Comparison of ENCODE assay signal across 9 mouse cellular contexts in genomic region chr9:43331476-43332471, GRCm38 (mm10). TPM values are rescaled to one million over a fixed set of nuclear protein-coding genes. Genes with fewer than 3 reads are reported as not detected.
DNase-seq lines count a peak whose midpoint lies in the region; ATAC-seq lines count a peak whose summit lies in the region.
"Had no signal": no experiment of that assay in that cellular context is flagged by ENCODE, and none has a peak within 500 bp of the region (broad histone marks: within the 10 kb centered on the region; RNA-seq: fewer than 3 reads in every experiment).

No protein-coding gene starts in this region.

- H3K4me2 ChIP-seq in hindbrain, embryonic 15.5 days = no peak overlapping the region
- no peak overlapping the region for H3K4me2 ChIP-seq in hindbrain, embryonic 12.5 days (replicated peaks)
- H3K4me2 ChIP-seq: liver, embryonic 13.5 days had no signal

- H3K9ac ChIP-seq in hindbrain, embryonic 15.5 days = no peak overlapping the region
- no peak overlapping the region for H3K9ac ChIP-seq in hindbrain, embryonic 12.5 days
- H3K9ac ChIP-seq: liver, embryonic 13.5 days had no signal

- 71% methylated on average over 8 of the region's 8 CpGs for WGBS in hindbrain, embryonic 15.5 days
- 86% methylated on average over 8 of the region's 8 CpGs for WGBS in hindbrain, embryonic 12.5 days

- no peaks in the 10 kb centered on the region for H3K9me3 ChIP-seq in hindbrain, embryonic 15.5 days
- H3K9me3 ChIP-seq in hindbrain, embryonic 12.5 days (replicated peaks) = no peaks in the 10 kb centered on the region
- H3K9me3 ChIP-seq: liver, embryonic 13.5 days had no signal

- no peaks in the 10 kb centered on the region for H3K36me3 ChIP-seq in hindbrain, embryonic 15.5 days
- H3K36me3 ChIP-seq in hindbrain, embryonic 12.5 days = no peaks in the 10 kb centered on the region
- H3K36me3 ChIP-seq: liver, embryonic 13.5 days had no signal

- H3K27ac ChIP-seq in hindbrain, embryonic 15.5 days (replicated peaks) = no peak overlapping the region; the same call in 1 of the 2 replicates
- no peak overlapping the region for H3K27ac ChIP-seq in hindbrain, embryonic 12.5 days
- H3K27ac ChIP-seq: liver, embryonic 13.5 days had no signal

- H3K4me3 ChIP-seq in hindbrain, embryonic 15.5 days = no peak overlapping the region
- no peak overlapping the region for H3K4me3 ChIP-seq in hindbrain, embryonic 12.5 days
- H3K4me3 ChIP-seq: liver, embryonic 13.5 days had no signal

- peaks cover 13% of the 10 kb centered on the region for H3K4me1 ChIP-seq in hindbrain, embryonic 15.5 days (replicated peaks)
- 0 out of 2 replicates have a peak, but pooled peaks cover 7% of the 10 kb centered on the region for H3K4me1 ChIP-seq in hindbrain, embryonic 12.5 days
- H3K4me1 ChIP-seq: liver, embryonic 13.5 days had no signal

- ATAC-seq in hindbrain, embryonic 15.5 days (ENCODE audit: low FRiP score, low read depth) = peak; percentile 74
- ATAC-seq in hindbrain, embryonic 12.5 days (ENCODE audit: low FRiP score) = no peak
- no peak for ATAC-seq in megakaryocyte progenitor cell, adult 5-6 weeks (replicated peaks; ENCODE audit: poor library complexity)

- H3K27me3 ChIP-seq in hindbrain, embryonic 15.5 days = no peaks in the 10 kb centered on the region
- H3K27me3 ChIP-seq in hindbrain, embryonic 12.5 days = peaks cover 3% of the 10 kb centered on the region; the same call in 1 of the 2 replicates

- DNase-seq in adipocyte (ENCODE audit: low spot score) = peak; percentile 85
- DNase-seq in cerebellum, postnatal 4 days (ENCODE audit: low spot score in 2 of 2) = peak; percentile 49 to 72
- DNase-seq in kidney, postnatal 14 days = peak; percentile 15
- peak; percentile 59 for DNase-seq in lung, postnatal 14 days
- DNase-seq in spleen, adult 18-20 months = no peak
- DNase-seq: liver, embryonic 13.5 days had no signal

RNA-seq across cellular contexts. Expression of gene Trim29, which starts 21.1 kb away (rescaled TPM):
- not detected in 2 replicates for polyA plus RNA-seq in hindbrain, embryonic 15.5 days (2015; fragmentation: Nextera tagmentation; extraction: Ambion mirVana)
- polyA plus RNA-seq in hindbrain, embryonic 12.5 days (2016; fragmentation: Nextera tagmentation; extraction: Ambion mirVana) = 2.1 and 2.2 TPM in 2 replicates
- total RNA-seq in megakaryocyte progenitor cell, adult 5-6 weeks (2015) = not detected in 2 replicates
- not detected in 2 replicates for total RNA-seq in megakaryocyte progenitor cell, adult 5-6 weeks (2017)

Comparison
In these comparisons a context has a peak if more than half of its experiments do, and no peak if none do; other contexts are left out.
1. DNase-seq: peak in adipocyte (single experiment), cerebellum, postnatal 4 days (2 of 2), kidney, postnatal 14 days (single experiment) and lung, postnatal 14 days (single experiment); none in spleen, adult 18-20 months (0 of 2).